Mouse (Mus musculus) right cerebral cortex, adult 2 months (tissue): ENCODE results near the gene Spag17.

Experiments
- DNase-seq, 2 experiments: peaks; one replicate each; pipeline ENCODE4 v3.0.0; 2021 to 2022; ENCODE audit warnings: low spot score in 2 of 2

Spag17 gene

GRCm38 (mm10) chr3:99965863-99966262 is 80.7 kb downstream of the Spag17 start:
- no peak for DNase-seq

DNA sequence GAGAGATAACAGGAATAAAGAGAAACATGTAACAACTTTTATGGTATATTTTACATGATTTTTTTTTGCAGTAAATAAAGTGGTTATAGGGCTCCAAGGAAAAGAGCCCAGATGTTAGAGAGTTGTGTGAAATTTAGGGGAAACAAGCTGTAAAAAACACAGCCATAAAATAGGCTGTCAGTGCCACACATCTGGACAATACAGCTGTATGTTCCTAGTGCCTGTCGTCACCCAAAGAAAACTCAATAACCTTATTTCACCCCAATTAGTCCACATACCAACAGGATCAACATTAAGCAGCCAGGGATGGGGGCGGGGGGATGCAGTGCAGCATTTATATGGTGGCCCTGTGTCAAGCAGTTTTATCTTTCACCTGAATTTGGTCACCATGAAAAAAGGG is 81.1 kb downstream of the Spag17 start:
- DNase-seq = no peak

DNA sequence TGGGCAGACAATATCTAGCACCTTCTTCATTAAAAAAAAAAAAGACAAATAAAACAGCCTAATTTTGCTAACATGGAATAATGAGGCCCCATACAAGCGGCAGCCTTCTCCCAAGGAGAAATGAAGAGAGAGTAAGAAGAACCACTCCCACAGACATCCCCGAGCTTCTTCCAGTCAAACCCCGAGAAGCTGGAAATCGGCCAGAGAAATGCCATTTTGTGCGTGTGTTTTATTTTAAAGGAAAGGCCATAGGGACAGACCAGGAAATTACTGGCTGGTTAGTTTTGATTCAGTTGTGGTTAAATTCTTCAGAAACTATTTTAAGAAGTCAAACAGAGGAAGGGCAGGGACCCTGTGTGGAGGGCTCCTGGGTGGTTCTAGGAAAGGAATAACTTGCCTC is 85.6 kb downstream of the Spag17 start:
- DNase-seq = no peak

GRCm38 (mm10) chr3:99981046-99981445 is 95.8 kb downstream of the Spag17 start:
- DNase-seq = no peak

GRCm38 (mm10) chr3:100004676-100005075 is 119.5 kb downstream of the Spag17 start:
- DNase-seq = no peak

- no peak for DNase-seq
These were observed 124.6 kb downstream of the Spag17 start for GRCm38 (mm10) chr3:100009807-100010206.

GRCm38 (mm10) chr3:100014110-100014509 is 128.9 kb downstream of the Spag17 start:
- no peak for DNase-seq

GRCm38 (mm10) chr3:100031291-100031690 is 146.1 kb downstream of the Spag17 start:
- DNase-seq = no peak

DNA sequence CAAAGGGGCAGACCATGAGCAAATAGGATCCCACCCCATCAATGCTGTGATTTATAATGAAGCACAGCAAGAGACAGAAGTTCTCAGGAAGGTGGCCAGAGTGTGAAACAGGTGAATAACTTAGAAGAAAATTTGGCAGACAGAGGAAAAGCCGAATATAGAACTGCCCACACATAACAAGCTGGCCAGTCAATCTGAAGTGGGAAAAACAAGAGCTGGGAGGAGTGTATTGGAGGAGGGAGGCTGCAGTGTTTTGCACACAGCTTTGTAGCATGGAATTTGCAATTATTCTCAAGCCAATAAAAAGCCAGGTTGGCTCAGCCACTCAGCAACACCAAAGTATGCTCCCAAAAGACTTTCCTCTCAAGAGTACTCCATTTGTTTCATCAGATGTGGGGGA is 147.8 kb downstream of the Spag17 start:
- DNase-seq = peak; percentile 30 to 42

- no peak for DNase-seq
These were observed 149.3 kb downstream of the Spag17 start for GRCm38 (mm10) chr3:100034366-100034956.

GRCm38 (mm10) chr3:100035097-100035496 is 149.9 kb downstream of the Spag17 start:
- no peak for DNase-seq

DNA sequence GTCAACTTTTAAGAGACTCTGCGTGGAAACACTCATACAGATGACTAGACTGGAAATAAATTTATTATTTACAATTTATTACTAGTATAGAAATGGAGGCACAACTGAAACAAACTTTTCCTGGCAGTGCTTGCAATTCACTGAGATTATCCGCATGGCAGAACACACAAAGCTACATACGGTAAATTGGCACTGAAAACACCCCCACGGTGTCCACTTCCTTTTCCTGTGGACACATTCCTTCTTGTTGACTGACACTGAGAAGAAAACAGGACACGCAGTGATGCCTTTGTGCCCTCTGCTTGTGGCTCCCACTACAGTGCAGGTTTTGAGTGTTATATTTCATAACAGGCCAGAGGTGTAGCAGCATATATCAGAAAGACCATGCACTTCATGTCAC is 151.6 kb downstream of the Spag17 start:
- no peak for DNase-seq

GRCm38 (mm10) chr3:100074406-100074805 is 189.2 kb downstream of the Spag17 start:
- no peak for DNase-seq

DNA sequence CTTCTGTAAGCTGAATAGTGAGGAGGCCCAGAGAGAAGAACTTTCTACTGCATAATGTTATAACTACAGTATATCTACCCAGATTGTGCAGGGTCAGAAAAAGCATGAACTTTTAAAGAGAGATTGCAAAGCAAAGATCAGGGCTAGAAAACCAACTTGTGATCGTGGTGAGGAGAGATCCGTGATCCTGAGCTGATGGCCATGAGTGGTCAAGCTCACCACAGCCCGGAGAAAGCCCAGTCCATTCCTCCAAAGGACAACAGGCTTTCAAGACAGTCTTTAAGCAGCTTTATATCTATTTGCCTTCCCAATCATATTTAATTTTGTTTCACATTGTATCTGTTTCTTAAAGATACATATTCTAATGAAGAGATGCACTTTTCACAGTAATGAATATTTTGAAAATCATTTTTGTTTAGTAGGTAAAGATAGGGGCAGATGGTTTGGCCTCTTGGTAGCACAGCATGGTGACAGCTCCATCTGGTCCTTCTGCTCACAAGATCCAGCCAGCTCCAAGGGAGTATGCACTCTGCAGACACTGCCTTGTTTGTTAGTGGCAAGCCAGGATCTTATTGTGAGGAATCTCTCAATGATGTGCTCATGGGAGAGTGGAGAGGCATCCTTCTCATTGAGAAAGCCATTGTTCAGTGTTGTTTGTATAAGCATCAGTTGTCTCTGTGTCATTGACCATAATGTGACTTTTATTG is 217.3 kb downstream of the Spag17 start:
- DNase-seq = no peak

GRCm38 (mm10) chr3:100106736-100107135 is 221.5 kb downstream of the Spag17 start:
- no peak for DNase-seq

DNA sequence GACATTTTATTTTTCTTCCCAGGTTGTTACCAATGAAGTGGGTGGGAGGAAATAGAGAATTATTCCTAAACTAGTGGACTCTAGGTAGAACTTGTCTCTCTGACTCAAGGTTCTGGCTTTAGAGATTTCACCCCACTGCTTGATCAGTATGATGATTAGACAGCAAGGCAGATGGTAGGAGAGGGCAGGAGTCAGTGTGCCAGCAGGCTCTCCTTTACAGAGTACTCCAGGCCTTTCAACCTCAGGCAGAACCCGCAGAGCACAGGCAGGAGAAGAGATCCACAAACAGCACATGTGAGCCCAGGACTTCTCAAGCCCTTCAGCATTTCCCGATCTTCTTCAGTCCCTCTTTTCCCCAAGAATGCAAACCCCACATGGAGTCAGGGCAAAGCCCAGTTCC is 233.5 kb downstream of the Spag17 start:
- DNase-seq = no peak

GRCm38 (mm10) chr3:100121961-100122360 is 236.8 kb downstream of the Spag17 start:
- DNase-seq = no peak

- DNase-seq = no peak
These were observed 237.2 kb downstream of the Spag17 start for GRCm38 (mm10) chr3:100122445-100122844.

- no peak for DNase-seq
These were observed 275.7 kb downstream of the Spag17 start for GRCm38 (mm10) chr3:100160682-100161445.

GRCm38 (mm10) chr3:100161665-100162314 is 276.6 kb downstream of the Spag17 start:
- DNase-seq = no peak

GRCm38 (mm10) chr3:100162315-100163105 is 277.3 kb downstream of the Spag17 start, which contains the start of the genes Gdap2 and Wdr3:
Gdap2 (plus strand) TSS chr3:100162381.
Wdr3 (minus strand) TSS chr3:100162407.
- DNase-seq = peak; percentile 96
